Mouse (Mus musculus) cerebellum, adult 9-11 months (tissue): Measurements from ENCODE around the gene Sorbs1.

ENCODE experiments used
- DNase-seq: peaks from one replicate; pipeline ENCODE4 v3.0.0; 2022

Sorbs1 gene

GRCm38 (mm10) chr19:40512500-40513421 is 818 bp downstream of the Sorbs1 start:
- peak; percentile 75 for DNase-seq

DNA sequence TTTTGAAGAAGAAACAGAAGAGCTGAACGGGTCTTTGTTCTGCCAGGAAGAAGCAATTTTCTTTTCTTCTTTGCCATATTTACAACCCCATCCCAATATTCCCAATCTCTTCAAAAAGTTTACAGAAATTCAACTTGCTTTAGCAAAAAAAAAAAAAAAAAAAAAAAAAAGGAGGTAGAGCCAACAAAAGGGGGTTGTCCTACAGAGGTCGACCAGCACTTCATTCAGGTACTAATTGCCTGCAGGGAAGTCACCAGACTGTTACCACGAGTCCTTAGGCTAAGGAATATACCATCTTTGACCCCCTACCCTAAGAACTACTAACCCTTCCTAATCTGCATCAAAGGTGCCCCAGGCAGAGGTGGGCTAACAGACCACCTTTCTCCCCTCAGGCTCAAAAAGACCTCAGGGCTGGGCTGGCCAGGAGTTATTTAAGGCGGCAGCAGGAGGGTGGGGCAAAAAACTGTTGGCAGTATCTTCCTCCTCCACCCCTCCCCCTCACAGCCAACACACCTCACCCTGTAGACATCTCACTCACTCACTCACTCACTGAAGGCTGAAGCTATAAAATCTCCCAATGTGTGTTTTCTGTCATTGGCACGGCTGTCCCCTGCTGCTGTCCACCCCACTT is 1.8 kb downstream of the Sorbs1 start:
- peak; percentile 60 for DNase-seq

GRCm38 (mm10) chr19:40511100-40511439 is 2.5 kb downstream of the Sorbs1 start:
- no peak for DNase-seq

- no peak for DNase-seq
These were observed 3.0 kb downstream of the Sorbs1 start for GRCm38 (mm10) chr19:40510387-40511099.

DNA sequence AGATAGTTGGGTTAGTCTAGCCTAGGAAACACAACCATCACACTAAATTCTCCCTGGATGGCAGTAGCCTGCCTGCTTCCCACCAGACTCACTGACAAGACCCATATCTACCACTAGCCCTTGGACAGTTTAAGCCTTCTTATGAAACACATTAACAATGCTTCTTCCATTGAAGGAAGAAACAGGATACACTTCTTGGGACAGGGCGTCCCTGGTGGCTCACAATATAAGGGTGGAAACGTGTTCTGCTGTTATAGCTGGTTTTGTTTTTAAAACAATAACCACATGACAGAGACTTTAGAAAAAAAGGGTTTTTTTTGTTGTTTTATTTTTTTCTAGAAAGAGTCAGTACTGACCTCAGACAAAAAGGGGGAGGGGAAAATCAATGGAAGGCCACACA is 4.3 kb downstream of the Sorbs1 start:
- DNase-seq: no peak

GRCm38 (mm10) chr19:40508851-40509250 is 4.7 kb downstream of the Sorbs1 start:
- DNase-seq: no peak

- DNase-seq: no peak
These were observed 6.6 kb downstream of the Sorbs1 start for GRCm38 (mm10) chr19:40506965-40507364.

DNA sequence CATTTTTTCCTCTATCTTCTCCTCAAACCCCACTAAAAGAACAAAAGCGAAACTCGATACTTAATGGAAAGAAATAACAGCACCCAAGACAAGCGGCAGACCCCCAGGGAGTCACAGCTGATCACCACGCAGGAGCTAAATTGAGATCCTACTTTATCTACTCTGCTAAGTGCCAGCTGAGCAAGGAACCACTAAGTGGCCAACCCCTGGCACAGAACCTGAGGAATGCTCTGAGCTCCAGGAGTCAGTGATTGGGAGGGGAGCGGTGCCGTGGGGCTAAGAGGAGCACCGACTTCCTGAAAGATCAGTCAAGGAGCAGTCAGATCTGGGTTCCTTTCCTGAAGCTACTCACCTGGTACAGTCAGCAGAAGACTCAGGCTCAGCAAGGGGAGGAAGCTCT is 9.2 kb downstream of the Sorbs1 start:
- DNase-seq: no peak

- no peak for DNase-seq
These were observed 13.4 kb downstream of the Sorbs1 start for GRCm38 (mm10) chr19:40499940-40500737.

DNA sequence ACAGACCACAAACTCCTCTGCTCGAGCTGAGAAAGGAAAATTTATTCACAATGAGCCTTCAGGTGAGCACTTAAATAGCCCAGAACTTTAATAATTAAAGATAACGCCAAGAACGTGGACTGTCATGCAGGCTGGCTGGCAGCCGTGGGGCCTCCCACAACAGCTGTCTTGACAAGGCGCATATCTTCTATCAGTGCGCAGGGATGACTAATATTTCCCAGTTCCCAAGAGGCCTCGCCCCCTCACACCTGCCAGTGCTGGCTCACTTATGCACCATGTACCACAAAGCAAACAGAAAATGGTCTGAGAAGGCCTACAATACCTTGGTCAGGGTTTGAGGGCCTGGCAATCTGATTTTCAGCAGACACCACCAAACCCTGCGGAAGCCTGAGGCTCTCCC is 14.4 kb downstream of the Sorbs1 start:
- no peak for DNase-seq

DNA sequence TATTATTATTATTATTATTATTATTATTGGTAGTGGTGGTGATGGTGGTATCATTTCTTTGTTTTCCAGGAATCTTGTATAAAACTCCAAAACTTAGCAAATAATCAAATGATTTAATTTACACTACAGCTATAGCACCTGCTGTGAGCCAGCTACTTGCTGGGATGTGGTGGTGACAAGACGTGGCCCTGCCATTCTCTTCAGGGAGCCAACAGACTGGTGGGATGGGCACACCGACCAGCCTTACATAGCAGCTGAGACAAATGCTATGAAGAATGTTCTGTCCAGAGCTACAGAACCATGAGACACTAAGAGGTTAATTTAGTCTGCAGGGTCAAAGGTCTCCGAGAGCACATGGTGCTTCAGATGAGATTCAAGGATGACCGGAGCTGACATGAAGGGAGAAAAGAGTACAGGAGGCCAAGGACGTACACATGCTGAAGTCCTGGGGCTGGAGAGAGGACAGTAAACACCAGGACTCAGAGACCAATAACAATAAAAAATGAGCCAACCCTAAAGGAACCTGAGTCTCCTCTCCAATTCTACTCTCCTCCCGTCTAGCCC is 15.3 kb downstream of the Sorbs1 start:
- DNase-seq: no peak

DNA sequence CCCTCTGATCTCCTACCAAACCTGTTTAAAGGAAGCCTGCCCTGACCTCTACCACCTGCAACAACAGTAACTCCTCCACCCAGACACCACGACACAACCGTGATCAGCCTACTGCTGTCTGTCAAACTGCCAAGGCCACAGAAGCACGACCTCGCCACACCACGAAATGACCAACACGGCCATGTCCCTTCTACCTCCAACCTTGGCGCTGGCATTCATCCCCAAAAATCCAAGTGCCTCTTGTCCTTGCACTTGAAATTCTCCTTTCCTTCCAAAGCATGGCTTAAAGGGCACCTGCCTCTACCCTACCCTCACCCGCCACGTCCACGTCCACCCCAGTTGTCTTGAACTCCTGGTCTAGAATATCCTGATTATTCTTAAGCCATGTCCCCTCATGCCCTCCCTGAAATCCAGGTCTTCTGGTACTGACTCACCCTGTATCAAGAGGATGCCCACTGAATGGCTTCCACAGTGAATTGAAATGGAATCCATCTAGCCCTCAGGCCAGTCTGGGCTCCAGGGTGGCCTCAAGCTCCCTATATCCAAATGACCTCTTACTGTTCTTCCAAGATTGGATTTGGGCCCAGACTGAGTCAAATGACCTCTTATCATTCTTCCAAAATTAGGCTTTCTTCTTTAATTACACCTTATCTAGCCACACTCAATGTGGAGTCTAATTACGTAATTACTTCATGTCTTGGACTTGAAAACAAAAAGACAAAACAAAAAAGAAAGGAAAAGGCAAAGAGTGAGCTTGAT is 16.9 kb downstream of the Sorbs1 start:
- no peak for DNase-seq

GRCm38 (mm10) chr19:40496071-40496470 is 17.5 kb downstream of the Sorbs1 start:
- no peak for DNase-seq

GRCm38 (mm10) chr19:40492902-40493301 is 20.7 kb downstream of the Sorbs1 start:
- DNase-seq: no peak

DNA sequence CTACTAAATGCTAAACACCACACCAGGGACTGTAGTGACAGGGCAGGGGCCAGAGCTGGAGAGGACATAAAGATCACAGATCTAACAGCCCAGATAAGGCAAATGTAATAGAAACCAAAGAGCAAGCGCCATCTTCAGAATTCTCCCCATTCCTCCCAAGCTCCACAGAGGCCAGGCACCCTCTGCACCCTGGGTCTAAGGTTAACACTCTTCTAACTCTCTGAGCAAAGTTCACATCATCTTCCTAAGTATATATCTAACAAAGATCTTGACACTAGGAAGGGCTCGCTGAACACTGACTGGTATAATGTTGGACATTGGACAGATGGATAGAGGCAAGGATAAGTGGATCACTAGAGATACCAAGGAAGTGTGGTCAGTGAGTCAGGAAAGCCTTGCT is 22.1 kb downstream of the Sorbs1 start:
- no peak for DNase-seq

- no peak for DNase-seq
These were observed 22.8 kb downstream of the Sorbs1 start for GRCm38 (mm10) chr19:40490765-40491164.

- DNase-seq: no peak
These were observed 23.9 kb downstream of the Sorbs1 start for GRCm38 (mm10) chr19:40489633-40490032.

- DNase-seq: no peak
These were observed 24.6 kb downstream of the Sorbs1 start for GRCm38 (mm10) chr19:40488853-40489454.

DNA sequence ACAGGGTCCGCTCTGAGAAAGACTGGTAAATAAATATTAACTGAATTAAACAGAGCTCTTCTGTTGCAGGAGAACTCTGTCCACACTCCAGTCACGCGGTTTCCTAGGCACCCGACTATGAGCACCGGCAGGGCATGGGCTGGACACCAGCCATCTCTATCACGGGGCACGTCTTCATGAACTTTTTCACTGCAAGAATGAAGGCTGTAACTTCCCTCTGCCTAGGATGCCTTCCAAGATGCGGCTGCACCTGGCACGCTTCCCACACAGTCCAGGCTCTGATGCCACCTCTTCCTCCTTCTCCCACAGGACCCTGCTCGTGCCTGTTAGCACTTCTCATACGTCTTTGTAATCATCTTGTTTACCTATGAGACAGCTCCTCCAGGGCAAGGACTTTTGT is 26.0 kb downstream of the Sorbs1 start:
- peak; percentile 54 for DNase-seq

DNA sequence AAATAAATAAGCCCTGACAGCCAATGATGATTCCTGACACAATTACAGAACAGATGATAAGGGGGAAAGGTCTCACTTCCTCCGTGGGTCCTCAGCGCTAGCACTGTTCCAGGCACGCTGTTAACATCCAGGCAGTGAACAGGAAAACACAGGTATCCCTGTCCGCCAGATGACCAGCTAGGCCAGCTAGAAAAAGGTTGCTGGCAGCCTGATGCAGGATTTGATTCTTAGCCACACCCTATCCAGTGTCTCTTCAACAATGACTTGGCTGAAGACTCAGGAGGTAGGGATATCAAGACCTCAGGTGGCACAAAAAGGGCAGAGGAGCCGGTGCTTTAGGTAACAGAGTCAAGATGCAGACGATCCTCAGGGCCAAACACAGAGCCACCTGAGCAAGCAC is 32.5 kb downstream of the Sorbs1 start:
- no peak for DNase-seq

GRCm38 (mm10) chr19:40478161-40478575 is 35.4 kb downstream of the Sorbs1 start:
- DNase-seq: peak; percentile 42
